Mouse (Mus musculus): Measurements from ENCODE around the gene Oprm1. TPM values are rescaled to one million over a fixed set of nuclear protein-coding genes. Genes with fewer than 3 reads are reported as not detected.

Oprm1 gene
- polyA plus RNA-seq, 1 experiment = not detected

DNA sequence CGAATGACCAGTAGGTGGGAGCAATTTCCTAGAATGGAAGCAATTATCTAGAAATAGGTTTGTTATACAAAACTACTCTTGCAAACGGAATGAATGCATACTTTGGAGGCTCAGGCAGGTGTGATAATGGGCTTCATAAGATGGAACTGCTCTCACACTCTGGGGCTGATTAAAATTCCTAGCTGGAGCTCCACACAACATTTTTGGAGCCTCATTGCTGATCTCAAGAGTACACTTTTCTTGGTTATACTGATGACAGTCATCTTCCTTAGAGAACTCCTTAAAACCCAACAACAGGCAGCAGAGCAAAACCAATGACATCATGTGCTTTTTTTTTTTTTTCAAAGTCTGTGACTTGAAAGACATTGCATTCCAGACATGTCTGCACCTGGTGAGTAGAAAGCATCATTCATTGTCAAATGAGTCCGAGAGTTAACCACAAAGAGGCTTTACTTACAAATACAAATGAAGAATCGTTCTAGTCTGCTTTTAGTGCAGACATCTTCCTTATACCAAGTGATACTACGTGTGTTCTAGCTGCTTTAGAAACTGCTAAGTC lies 246.8 kb downstream of the Oprm1 start:
- Histone ChIP-seq H3K4me2 (ENCODE audit: low read depth) (no peak overlapping the region), H3K36me3 (ENCODE audit: control insufficient read depth, insufficient read depth) (no peaks in the 10 kb centered on the region), H3K4me3 (no peak overlapping the region), H3K27me3 (ENCODE audit: control insufficient read depth, insufficient read depth, insufficient read length) (no peaks in the 10 kb centered on the region), H3ac (ENCODE audit: control insufficient read depth, insufficient read length) (no peak overlapping the region), H3K79me2 (ENCODE audit: control insufficient read depth, insufficient read depth) (no peaks in the 10 kb centered on the region)
- TF ChIP-seq POLR2A (IDR thresholded peaks at IDR 0.05; ENCODE audit: insufficient read length, low read depth) (no peak), MYOG (IDR thresholded peaks at IDR 0.05; ENCODE audit: control insufficient read depth in 1 of 3, insufficient read depth in 1 of 3, insufficient read length in 2 of 3, low read depth in 2 of 3) (no peak), TCF12 (IDR thresholded peaks at IDR 0.05; ENCODE audit: insufficient read depth, poor library complexity, severe bottlenecking) (no peak), MYOD1 (IDR thresholded peaks at IDR 0.05; ENCODE audit: control insufficient read depth in 1 of 3, insufficient read length in 2 of 3, low read depth in 2 of 3) (no peak), CEBPB (IDR thresholded peaks at IDR 0.05; ENCODE audit: insufficient read depth, poor library complexity, severe bottlenecking) (no peak), TCF3 (IDR thresholded peaks at IDR 0.05; ENCODE audit: insufficient read length, low read depth) (no peak), POLR2AphosphoS2 (IDR thresholded peaks at IDR 0.05; ENCODE audit: insufficient read length, low read depth) (no peak), E2F4 (IDR thresholded peaks at IDR 0.05; ENCODE audit: insufficient read depth) (no peak), MAX (IDR thresholded peaks at IDR 0.05; ENCODE audit: low read depth) (no peak), REST (IDR thresholded peaks at IDR 0.05; ENCODE audit: insufficient read depth, insufficient read length) (no peak)

DNA sequence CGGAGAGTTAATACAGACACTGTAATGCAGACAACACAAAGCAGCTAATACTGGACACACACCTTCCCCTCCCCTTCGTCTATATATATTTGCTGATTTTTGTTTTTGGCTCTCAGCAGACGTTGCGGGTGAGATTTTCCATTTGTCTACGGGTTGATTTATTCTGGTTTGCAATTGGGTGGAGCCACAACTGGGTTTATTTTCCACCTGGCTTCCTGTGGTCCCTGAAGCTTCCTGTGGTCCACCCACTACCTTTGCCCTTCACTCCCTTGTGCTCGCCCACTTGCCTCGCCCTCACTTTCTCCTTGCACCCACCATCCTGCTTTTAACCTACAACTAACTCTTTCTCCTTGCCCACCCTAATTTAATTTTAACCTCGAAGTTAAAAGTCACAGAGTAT lies 252.2 kb downstream of the Oprm1 start:
- H3K36me3 ChIP-seq (ENCODE audit: control insufficient read depth, insufficient read depth) = no peaks in the 10 kb centered on the region
- TF ChIP-seq USF1 (IDR thresholded peaks at IDR 0.05; ENCODE audit: low read depth) (no peak), MYOD1 (IDR thresholded peaks at IDR 0.05; ENCODE audit: control insufficient read depth in 1 of 3, insufficient read length in 2 of 3, low read depth in 2 of 3) (no peak), POLR2A (IDR thresholded peaks at IDR 0.05; ENCODE audit: insufficient read length, low read depth) (no peak), REST (IDR thresholded peaks at IDR 0.05; ENCODE audit: insufficient read depth, insufficient read length) (no peak), POLR2AphosphoS2 (IDR thresholded peaks at IDR 0.05; ENCODE audit: insufficient read length, low read depth) (no peak), TCF12 (IDR thresholded peaks at IDR 0.05; ENCODE audit: insufficient read depth, poor library complexity, severe bottlenecking) (no peak), CEBPB (IDR thresholded peaks at IDR 0.05; ENCODE audit: insufficient read depth, poor library complexity, severe bottlenecking) (no peak)
- no peaks in the 10 kb centered on the region for H3K27me3 ChIP-seq (ENCODE audit: control insufficient read depth, insufficient read depth, insufficient read length)
- no peak overlapping the region for H3K4me2 ChIP-seq (ENCODE audit: low read depth)
- H3ac ChIP-seq (ENCODE audit: control insufficient read depth, insufficient read length) = no peak overlapping the region
- no peak overlapping the region for H3K4me3 ChIP-seq
- H3K79me2 ChIP-seq (ENCODE audit: control insufficient read depth, insufficient read depth) = no peaks in the 10 kb centered on the region

DNA sequence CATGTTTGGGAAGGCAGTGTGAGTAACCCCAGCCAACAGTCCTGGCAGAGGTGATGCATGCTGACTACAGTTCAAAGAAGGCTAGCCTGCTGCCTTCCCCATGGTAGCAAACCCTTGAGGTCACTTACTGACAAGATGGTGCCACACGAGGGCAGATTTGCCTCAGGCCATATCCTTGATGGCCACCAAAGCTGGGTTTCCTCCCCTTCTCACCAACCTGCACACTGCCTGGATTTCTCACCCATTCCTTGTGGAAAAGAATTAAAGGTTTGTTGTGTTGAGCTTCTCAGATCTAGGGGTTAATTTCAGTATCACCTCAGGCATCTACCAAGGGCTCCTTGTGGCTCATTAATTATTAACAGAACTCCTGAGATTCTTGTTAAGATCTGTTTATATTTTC lies 256.9 kb downstream of the Oprm1 start:
- H3K27me3 ChIP-seq (ENCODE audit: control insufficient read depth, insufficient read depth, insufficient read length) = no peaks in the 10 kb centered on the region
- H3K4me2 ChIP-seq (ENCODE audit: low read depth) = no peak overlapping the region
- no peak for TF ChIP-seq MYOD1 (IDR thresholded peaks at IDR 0.05; ENCODE audit: control insufficient read depth in 1 of 3, insufficient read length in 2 of 3, low read depth in 2 of 3)
- TF ChIP-seq POLR2AphosphoS2 (IDR thresholded peaks at IDR 0.05; ENCODE audit: insufficient read length, low read depth) = no peak
- TF ChIP-seq USF1 (IDR thresholded peaks at IDR 0.05; ENCODE audit: low read depth) = no peak
- TF ChIP-seq TCF3 (IDR thresholded peaks at IDR 0.05; ENCODE audit: insufficient read length, low read depth) = no peak
- no peak for TF ChIP-seq REST (IDR thresholded peaks at IDR 0.05; ENCODE audit: insufficient read depth, insufficient read length)
- TF ChIP-seq TCF12 (IDR thresholded peaks at IDR 0.05; ENCODE audit: insufficient read depth, poor library complexity, severe bottlenecking) = no peak
- TF ChIP-seq MAX (IDR thresholded peaks at IDR 0.05; ENCODE audit: low read depth) = no peak
- TF ChIP-seq CEBPB (IDR thresholded peaks at IDR 0.05; ENCODE audit: insufficient read depth, poor library complexity, severe bottlenecking) = no peak
- no peak for TF ChIP-seq SRF (IDR thresholded peaks at IDR 0.05; ENCODE audit: control insufficient read depth, insufficient read length, low read depth)
- no peak for TF ChIP-seq E2F4 (IDR thresholded peaks at IDR 0.05; ENCODE audit: insufficient read depth)
- TF ChIP-seq POLR2A (IDR thresholded peaks at IDR 0.05; ENCODE audit: insufficient read length, low read depth) = no peak
- TF ChIP-seq MYOG (IDR thresholded peaks at IDR 0.05; ENCODE audit: control insufficient read depth in 1 of 3, insufficient read depth in 1 of 3, insufficient read length in 2 of 3, low read depth in 2 of 3) = no peak
- H3K36me3 ChIP-seq (ENCODE audit: control insufficient read depth, insufficient read depth) = no peaks in the 10 kb centered on the region
- H3K4me3 ChIP-seq = no peak overlapping the region
- no peak overlapping the region for H3ac ChIP-seq (ENCODE audit: control insufficient read depth, insufficient read length)
- no peaks in the 10 kb centered on the region for H3K79me2 ChIP-seq (ENCODE audit: control insufficient read depth, insufficient read depth)

DNA sequence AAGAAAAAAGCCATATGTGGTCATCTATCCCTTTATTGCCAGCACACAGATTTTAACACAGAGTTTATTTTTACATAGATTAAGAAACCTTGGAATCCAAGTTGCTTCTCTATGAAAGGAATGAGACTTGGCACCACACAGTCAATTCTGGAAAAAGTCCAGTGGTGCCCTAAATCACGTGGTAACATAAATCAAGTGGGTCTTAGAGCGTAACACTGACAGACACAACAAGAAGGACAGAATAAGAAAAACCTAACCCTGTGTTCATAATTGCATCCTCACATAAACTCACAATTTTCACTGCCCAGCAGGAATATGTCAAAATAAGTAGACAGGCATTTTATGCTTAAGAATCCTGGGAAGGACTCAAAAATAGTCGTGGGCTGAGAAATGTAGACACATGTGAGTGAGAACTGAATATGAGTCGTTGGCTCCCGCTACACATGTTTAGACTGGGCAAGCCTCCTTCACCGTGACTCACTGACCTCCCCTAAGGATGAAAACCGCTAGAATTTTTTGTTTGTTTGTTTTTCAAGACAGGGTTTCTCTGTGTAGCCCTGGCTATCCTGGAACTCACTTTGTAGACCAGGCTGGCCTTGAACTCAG lies 261.6 kb downstream of the Oprm1 start:
- H3K4me2 ChIP-seq (ENCODE audit: low read depth) = peak overlapping the region; percentile 19
- H3ac ChIP-seq (ENCODE audit: control insufficient read depth, insufficient read length) = no peak overlapping the region
- H3K4me3 ChIP-seq = no peak overlapping the region
- TF ChIP-seq MAX (IDR thresholded peaks at IDR 0.05; ENCODE audit: low read depth) (no peak), TCF3 (IDR thresholded peaks at IDR 0.05; ENCODE audit: insufficient read length, low read depth) (no peak), USF1 (IDR thresholded peaks at IDR 0.05; ENCODE audit: low read depth) (peak; percentile 59)
- no peaks in the 10 kb centered on the region for H3K27me3 ChIP-seq (ENCODE audit: control insufficient read depth, insufficient read depth, insufficient read length)
- no peaks in the 10 kb centered on the region for H3K36me3 ChIP-seq (ENCODE audit: control insufficient read depth, insufficient read depth)
- no peaks in the 10 kb centered on the region for H3K79me2 ChIP-seq (ENCODE audit: control insufficient read depth, insufficient read depth)

DNA sequence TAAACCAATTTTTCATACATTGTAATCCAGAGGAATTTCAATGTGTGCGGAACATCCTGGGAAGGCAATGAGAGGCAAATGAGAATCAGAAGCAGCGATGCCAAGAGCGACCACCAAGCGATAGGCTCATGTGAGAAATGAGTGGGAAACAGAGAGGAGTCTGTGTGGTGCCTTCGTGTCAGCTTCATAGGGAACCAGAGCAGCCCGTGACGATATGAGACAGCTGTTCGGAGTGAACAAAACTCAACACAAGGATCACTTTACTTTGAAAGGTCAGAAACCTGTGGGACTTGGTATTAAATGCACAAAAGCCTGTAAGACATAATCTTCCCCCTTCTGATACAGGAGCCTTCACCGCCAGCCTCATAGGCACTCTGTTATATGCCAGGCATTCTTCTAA lies 262.2 kb downstream of the Oprm1 start:
- no peak overlapping the region for H3ac ChIP-seq (ENCODE audit: control insufficient read depth, insufficient read length)
- TF ChIP-seq TCF3 (IDR thresholded peaks at IDR 0.05; ENCODE audit: insufficient read length, low read depth) (no peak), USF1 (IDR thresholded peaks at IDR 0.05; ENCODE audit: low read depth) (no peak), POLR2AphosphoS2 (IDR thresholded peaks at IDR 0.05; ENCODE audit: insufficient read length, low read depth) (no peak), REST (IDR thresholded peaks at IDR 0.05; ENCODE audit: insufficient read depth, insufficient read length) (no peak), MYOD1 (IDR thresholded peaks at IDR 0.05; ENCODE audit: control insufficient read depth in 1 of 3, insufficient read length in 2 of 3, low read depth in 2 of 3) (no peak), E2F4 (IDR thresholded peaks at IDR 0.05; ENCODE audit: insufficient read depth) (no peak), MAX (IDR thresholded peaks at IDR 0.05; ENCODE audit: low read depth) (no peak), MYOG (IDR thresholded peaks at IDR 0.05; ENCODE audit: control insufficient read depth in 1 of 3, insufficient read depth in 1 of 3, insufficient read length in 2 of 3, low read depth in 2 of 3) (no peak), CEBPB (IDR thresholded peaks at IDR 0.05; ENCODE audit: insufficient read depth, poor library complexity, severe bottlenecking) (no peak), SRF (IDR thresholded peaks at IDR 0.05; ENCODE audit: control insufficient read depth, insufficient read length, low read depth) (no peak), POLR2A (IDR thresholded peaks at IDR 0.05; ENCODE audit: insufficient read length, low read depth) (no peak), TCF12 (IDR thresholded peaks at IDR 0.05; ENCODE audit: insufficient read depth, poor library complexity, severe bottlenecking) (no peak)

More for the DNA sequence above, 262.2 kb downstream of the Oprm1 start:
- Histone ChIP-seq H3K4me2 (ENCODE audit: low read depth) (no peak overlapping the region), H3K4me3 (no peak overlapping the region), H3K36me3 (ENCODE audit: control insufficient read depth, insufficient read depth) (no peaks in the 10 kb centered on the region), H3K27me3 (ENCODE audit: control insufficient read depth, insufficient read depth, insufficient read length) (no peaks in the 10 kb centered on the region), H3K79me2 (ENCODE audit: control insufficient read depth, insufficient read depth) (no peaks in the 10 kb centered on the region)
